Mouse (Mus musculus): ENCODE measurements around the gene Gab2. TPM values are rescaled to one million over a fixed set of nuclear protein-coding genes. Genes with fewer than 3 reads are reported as not detected.

The Gab2 gene
- polyA plus RNA-seq, 1 experiment from 2014 or later = 3.4 TPM

DNA sequence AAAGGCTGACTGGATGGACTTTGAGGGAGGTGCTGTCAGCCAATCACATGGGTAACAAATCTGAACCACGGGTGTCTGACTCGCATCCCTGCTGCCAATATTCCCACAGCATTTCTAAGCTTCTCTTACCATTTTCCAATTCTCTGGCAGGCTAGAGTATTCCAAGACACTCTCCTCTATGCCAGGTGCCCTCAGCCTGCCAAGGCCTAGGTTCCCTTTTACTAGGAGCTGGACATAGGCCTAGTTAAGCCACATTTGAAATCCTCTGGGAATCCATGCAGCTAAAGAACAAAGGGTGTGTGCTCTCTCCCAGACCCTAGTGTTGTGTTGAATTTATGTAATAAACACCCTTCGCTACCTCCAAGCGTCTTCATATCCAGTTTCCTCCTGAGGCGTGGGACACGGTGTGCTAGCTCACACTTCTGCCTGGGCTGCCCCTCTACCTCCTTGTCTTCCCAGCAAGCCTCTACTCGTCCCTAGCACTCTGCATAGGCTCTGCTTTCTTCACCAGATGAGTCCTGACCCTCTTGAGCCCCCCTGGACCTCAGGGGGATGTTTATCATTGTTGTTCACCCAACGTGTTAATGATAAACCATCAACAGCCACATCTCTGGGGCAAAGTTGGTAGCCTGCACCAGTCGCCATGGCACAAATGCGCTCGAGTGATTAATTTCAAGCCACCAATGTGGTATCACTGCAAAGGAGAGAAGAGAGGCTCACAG, 270.6 kb downstream of the Gab2 start:
- Histone ChIP-seq H3K9me3 (ENCODE audit: control insufficient read depth, low read length) (no peaks in the 10 kb centered on the region), H3K4me3 (ENCODE audit: low read depth, low read length) (no peak overlapping the region), H3K4me2 (replicated peaks; ENCODE audit: low read depth) (no peak overlapping the region), H3K36me3 (ENCODE audit: control insufficient read depth, insufficient read depth, low read length) (no peaks in the 10 kb centered on the region), H3K27me3 (ENCODE audit: control insufficient read depth, insufficient read depth, low read length) (no peaks in the 10 kb centered on the region), H3K4me1 (replicated peaks; ENCODE audit: control insufficient read depth, insufficient read depth) (no peaks in the 10 kb centered on the region), H3K9ac (ENCODE audit: low read length) (no peak overlapping the region), H3K27ac (replicated peaks) (no peak overlapping the region)
- TF ChIP-seq CTCF (IDR thresholded peaks at IDR 0.05; ENCODE audit: low read depth) = no peak
- no peak for TF ChIP-seq EP300 (optimal IDR thresholded peaks at IDR 0.05)
- WGBS = 85% methylated on average over 11 of the region's 11 CpGs
- ATAC-seq (ENCODE audit: low FRiP score, low TSS enrichment) (no peak), DNase-seq (ENCODE audit: low spot score) (no peak)

DNA sequence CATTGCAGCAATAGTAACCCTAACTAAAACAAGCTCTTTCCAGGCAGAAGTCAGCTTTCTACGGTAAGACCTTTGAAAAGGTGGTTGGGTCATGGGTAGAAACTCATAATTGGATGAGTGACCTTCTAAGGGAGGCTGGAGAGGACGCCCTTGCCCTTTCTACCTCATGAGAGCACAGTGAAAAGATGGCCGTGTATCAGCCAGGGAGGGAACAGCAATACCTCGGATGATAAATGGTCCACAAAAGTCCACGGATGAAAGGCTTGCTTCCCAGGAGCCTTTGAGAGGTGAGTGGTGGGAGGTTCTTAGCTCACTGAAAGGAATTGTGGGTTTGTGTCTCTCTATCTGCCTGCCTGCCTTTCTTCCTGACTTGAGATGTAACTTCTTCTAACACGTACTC, 272.0 kb downstream of the Gab2 start:
- no peaks in the 10 kb centered on the region for H3K27me3 ChIP-seq (ENCODE audit: control insufficient read depth, insufficient read depth, low read length)
- no peak overlapping the region for H3K9ac ChIP-seq (ENCODE audit: low read length)
- no peaks in the 10 kb centered on the region for H3K9me3 ChIP-seq (ENCODE audit: control insufficient read depth, low read length)
- H3K36me3 ChIP-seq (ENCODE audit: control insufficient read depth, insufficient read depth, low read length) = no peaks in the 10 kb centered on the region
- DNase-seq (ENCODE audit: low spot score) = peak; percentile 3
- ATAC-seq (ENCODE audit: low FRiP score, low TSS enrichment) = no peak
- no peak for TF ChIP-seq EP300 (optimal IDR thresholded peaks at IDR 0.05)
- no peak overlapping the region for H3K27ac ChIP-seq (replicated peaks)
- no peak overlapping the region for H3K4me2 ChIP-seq (replicated peaks; ENCODE audit: low read depth)
- H3K4me3 ChIP-seq (ENCODE audit: low read depth, low read length) = no peak overlapping the region
- no peaks in the 10 kb centered on the region for H3K4me1 ChIP-seq (replicated peaks; ENCODE audit: control insufficient read depth, insufficient read depth)
- WGBS = 83% methylated on average over 6 of the region's 6 CpGs

- no peaks in the 10 kb centered on the region for H3K36me3 ChIP-seq (ENCODE audit: control insufficient read depth, insufficient read depth, low read length)
- H3K4me1 ChIP-seq (replicated peaks; ENCODE audit: control insufficient read depth, insufficient read depth) = no peaks in the 10 kb centered on the region
- H3K9ac ChIP-seq (ENCODE audit: low read length) = no peak overlapping the region
- TF ChIP-seq EP300 (optimal IDR thresholded peaks at IDR 0.05) = no peak
- TF ChIP-seq CTCF (IDR thresholded peaks at IDR 0.05; ENCODE audit: low read depth) = peak; percentile 17; the same call in 1 of the 2 replicates
- H3K4me3 ChIP-seq (ENCODE audit: low read depth, low read length) = no peak overlapping the region
- WGBS = 37% methylated on average over 13 of the region's 13 CpGs
- no peaks in the 10 kb centered on the region for H3K9me3 ChIP-seq (ENCODE audit: control insufficient read depth, low read length)
- DNase-seq (ENCODE audit: low spot score) (peak; percentile 17), ATAC-seq (ENCODE audit: low FRiP score, low TSS enrichment) (no peak)
- no peaks in the 10 kb centered on the region for H3K27me3 ChIP-seq (ENCODE audit: control insufficient read depth, insufficient read depth, low read length)
- no peak overlapping the region for H3K4me2 ChIP-seq (replicated peaks; ENCODE audit: low read depth)
- no peak overlapping the region; the same call in 1 of the 2 replicates for H3K27ac ChIP-seq (replicated peaks)
Observed at GRCm38 (mm10) chr7:97355068-97355841, 273.9 kb downstream of the Gab2 start.

- Histone ChIP-seq H3K27ac (replicated peaks) (no peak overlapping the region), H3K9ac (ENCODE audit: low read length) (no peak overlapping the region), H3K9me3 (ENCODE audit: control insufficient read depth, low read length) (no peaks in the 10 kb centered on the region), H3K4me2 (replicated peaks; ENCODE audit: low read depth) (no peak overlapping the region), H3K27me3 (ENCODE audit: control insufficient read depth, insufficient read depth, low read length) (no peaks in the 10 kb centered on the region), H3K36me3 (ENCODE audit: control insufficient read depth, insufficient read depth, low read length) (no peaks in the 10 kb centered on the region), H3K4me3 (ENCODE audit: low read depth, low read length) (no peak overlapping the region), H3K4me1 (replicated peaks; ENCODE audit: control insufficient read depth, insufficient read depth) (no peaks in the 10 kb centered on the region)
- TF ChIP-seq CTCF (IDR thresholded peaks at IDR 0.05; ENCODE audit: low read depth) = no peak
- no peak for TF ChIP-seq EP300 (optimal IDR thresholded peaks at IDR 0.05)
- 63% methylated on average over 5 of the region's 5 CpGs for WGBS
- DNase-seq (ENCODE audit: low spot score) (peak; percentile 13), ATAC-seq (ENCODE audit: low FRiP score, low TSS enrichment) (no peak; the same call in 1 of the 2 replicates)
Observed at GRCm38 (mm10) chr7:97356253-97356652, 274.9 kb downstream of the Gab2 start.

- no peak for TF ChIP-seq EP300 (optimal IDR thresholded peaks at IDR 0.05)
- TF ChIP-seq CTCF (IDR thresholded peaks at IDR 0.05; ENCODE audit: low read depth) = no peak
- Histone ChIP-seq H3K9ac (ENCODE audit: low read length) (no peak overlapping the region), H3K27ac (replicated peaks) (no peak overlapping the region; the same call in 1 of the 2 replicates), H3K4me3 (ENCODE audit: low read depth, low read length) (no peak overlapping the region), H3K4me1 (replicated peaks; ENCODE audit: control insufficient read depth, insufficient read depth) (no peaks in the 10 kb centered on the region), H3K36me3 (ENCODE audit: control insufficient read depth, insufficient read depth, low read length) (no peaks in the 10 kb centered on the region), H3K27me3 (ENCODE audit: control insufficient read depth, insufficient read depth, low read length) (no peaks in the 10 kb centered on the region), H3K9me3 (ENCODE audit: control insufficient read depth, low read length) (no peaks in the 10 kb centered on the region), H3K4me2 (replicated peaks; ENCODE audit: low read depth) (no peak overlapping the region)
- ATAC-seq (ENCODE audit: low FRiP score, low TSS enrichment) = peak; percentile 47; the same call in 1 of the 2 replicates
- DNase-seq (ENCODE audit: low spot score) = peak; percentile 29
- 44% methylated on average over 5 of the region's 5 CpGs for WGBS
Observed at GRCm38 (mm10) chr7:97356875-97357276, 275.5 kb downstream of the Gab2 start.

- Histone ChIP-seq H3K4me3 (ENCODE audit: low read depth, low read length) (no peak overlapping the region), H3K4me1 (replicated peaks; ENCODE audit: control insufficient read depth, insufficient read depth) (no peaks in the 10 kb centered on the region), H3K9ac (ENCODE audit: low read length) (no peak overlapping the region), H3K36me3 (ENCODE audit: control insufficient read depth, insufficient read depth, low read length) (no peaks in the 10 kb centered on the region), H3K27me3 (ENCODE audit: control insufficient read depth, insufficient read depth, low read length) (no peaks in the 10 kb centered on the region), H3K9me3 (ENCODE audit: control insufficient read depth, low read length) (no peaks in the 10 kb centered on the region), H3K4me2 (replicated peaks; ENCODE audit: low read depth) (no peak overlapping the region), H3K27ac (replicated peaks) (no peak overlapping the region)
- ATAC-seq (ENCODE audit: low FRiP score, low TSS enrichment) (no peak), DNase-seq (ENCODE audit: low spot score) (peak; percentile 7)
- WGBS = 67% methylated on average over 3 of the region's 3 CpGs
- TF ChIP-seq EP300 (optimal IDR thresholded peaks at IDR 0.05) (no peak), CTCF (IDR thresholded peaks at IDR 0.05; ENCODE audit: low read depth) (no peak)
Observed at GRCm38 (mm10) chr7:97357840-97358239, 276.5 kb downstream of the Gab2 start.
